Mouse (Mus musculus) adrenal gland, postnatal 25 days (tissue): ENCODE results near the gene Olfr218. TPM values are rescaled to one million over a fixed set of nuclear protein-coding genes. Genes with fewer than 3 reads are reported as not detected.
"Not testable (repeated sequence)": the region's sequence is repeated elsewhere in the genome, so short reads cannot be mapped to it uniquely, and the experiment has no call there.

ENCODE experiments used
- DNase-seq: peaks from one replicate; pipeline ENCODE4 v3.0.0; 2021; ENCODE audit warnings: mixed read lengths
- long read RNA-seq: library from polyadenylated mRNA; stranded (forward); transcript quantifications from one replicate; pipeline ENCODE4 v2.0.0, GENCODE M21; 2021
- total RNA-seq: library from RNA; stranded (reverse); gene quantifications from 2 replicates; pipeline ENCODE4 v1.2.3, GENCODE M21; 2021

Olfr218 gene
- total RNA-seq, result not detected in 2 replicates
- long read RNA-seq, result 0 reads

- no peak for DNase-seq
These were observed at the start of gene Olfr218 for GRCm38 (mm10) chr1:173197508-173197907. Olfr218 (plus strand) TSS chr1:173197808.

DNA sequence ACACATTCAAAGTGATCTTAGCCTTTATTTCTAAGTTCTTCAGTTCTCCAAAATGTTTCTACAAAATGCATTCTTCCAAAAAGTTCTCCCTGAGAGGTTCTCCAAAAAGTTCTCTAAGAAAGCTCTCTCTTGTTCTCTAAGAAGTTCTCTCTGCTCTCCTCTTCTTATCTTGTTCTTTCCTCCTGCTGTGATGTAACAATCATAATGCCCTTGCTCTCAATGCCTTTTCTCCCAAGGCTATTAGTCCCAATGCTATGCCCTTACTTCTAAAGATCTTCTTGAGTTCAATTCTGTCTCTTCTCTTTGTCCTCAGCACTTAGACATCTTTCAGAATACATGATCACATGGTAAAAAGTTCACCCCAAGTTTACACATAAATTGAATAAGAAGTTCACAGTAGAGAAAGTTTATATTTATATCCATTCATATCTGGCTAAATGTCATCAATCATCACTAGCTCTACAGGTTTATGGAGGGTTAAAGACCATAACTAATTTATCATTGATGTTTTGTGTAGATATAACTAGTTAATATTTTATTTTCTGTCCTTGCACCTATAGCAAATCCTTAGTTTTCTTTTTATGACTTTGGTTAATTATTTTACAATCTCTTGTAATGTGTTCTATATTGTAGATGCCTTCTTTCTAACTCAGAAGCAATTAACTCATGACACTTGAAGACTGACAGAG lies 23.3 kb upstream of the Olfr218 start:
- no peak for DNase-seq

GRCm38 (mm10) chr1:173190540-173190939 lies 7.1 kb upstream of the Olfr218 start, which contains the start of gene Olfr1406:
Olfr1406 (minus strand) TSS chr1:173190640.
- DNase-seq, result no peak

DNA sequence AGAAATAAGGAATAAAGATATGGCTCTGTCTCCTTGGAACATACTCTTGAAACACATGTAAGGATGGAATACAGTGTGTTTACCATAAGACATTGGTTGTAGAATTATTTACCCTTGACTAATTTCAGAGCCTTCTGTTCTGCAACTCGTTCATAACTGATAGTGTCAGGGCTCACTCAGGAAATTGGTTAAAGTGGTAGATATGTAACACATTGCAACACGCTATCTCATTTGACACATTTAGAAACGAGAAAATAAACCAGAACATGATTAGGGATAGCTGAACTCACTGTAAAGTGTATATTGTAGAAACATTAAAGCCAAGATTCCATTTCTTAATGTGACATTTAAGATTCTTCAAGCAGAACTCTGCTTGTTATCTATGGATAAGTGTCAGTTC lies 5.5 kb upstream of the Olfr218 start:
- DNase-seq, result no peak

GRCm38 (mm10) chr1:173196359-173196758 lies 1.2 kb upstream of the Olfr218 start:
- no peak for DNase-seq

- no peak for DNase-seq
These were observed 14.5 kb downstream of the Olfr218 start, which contains the start of gene Olfr1404 for GRCm38 (mm10) chr1:173212092-173212491. Olfr1404 (plus strand) TSS chr1:173212392.

DNA sequence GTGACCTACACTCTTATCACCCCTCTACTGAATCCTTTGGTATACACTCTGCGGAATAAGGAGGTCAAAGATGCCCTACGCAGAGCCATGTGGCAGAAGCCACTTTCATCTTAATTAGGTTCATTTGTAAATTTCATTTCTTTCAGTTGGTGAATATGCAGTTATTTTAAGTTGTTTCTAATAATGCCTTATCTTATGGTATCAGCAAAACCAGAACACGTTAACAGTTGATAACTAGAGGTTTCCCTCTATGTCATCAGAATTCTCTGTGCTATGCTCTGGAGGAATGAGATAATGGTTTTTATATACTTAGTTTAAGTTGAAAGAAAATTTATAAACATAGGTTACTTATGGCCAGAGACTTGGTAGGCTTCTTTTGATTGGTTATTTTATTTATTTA lies 18.9 kb downstream of the Olfr218 start:
- no peak for DNase-seq

- no peak for DNase-seq
These were observed 29.5 kb downstream of the Olfr218 start, which contains the start of gene Fcer1a for GRCm38 (mm10) chr1:173227081-173227480. Fcer1a (minus strand) TSS chr1:173227214.

GRCm38 (mm10) chr1:173237004-173237403 lies 39.4 kb downstream of the Olfr218 start:
- DNase-seq, result not testable (repeated sequence)

- DNase-seq, result no peak
These were observed 52.3 kb downstream of the Olfr218 start for GRCm38 (mm10) chr1:173249888-173250287.

Other genes with a start within 250 kb of the Olfr218 start
- gene Olfr16, start 247.4 kb upstream of the Olfr218 start, total RNA-seq, result not detected in 2 replicates
- gene Olfr1408, start 60.4 kb upstream of the Olfr218 start, total RNA-seq, result not detected in 2 replicates
- not detected in 2 replicates for gene Olfr1406, start 7.2 kb upstream of the Olfr218 start, total RNA-seq
- gene Olfr1404, start 14.6 kb downstream of the Olfr218 start, total RNA-seq, result not detected in 2 replicates
- gene Fcer1a, start 29.4 kb downstream of the Olfr218 start, total RNA-seq, result not detected in 2 replicates
- gene Olfr418, start 68.2 kb downstream of the Olfr218 start, total RNA-seq, result not detected in 2 replicates
- gene Mptx2, start 80.0 kb downstream of the Olfr218 start, total RNA-seq, result not detected in 2 replicates
- 0.82 and 2.4 TPM in 2 replicates for gene Ackr1, start 135.9 kb downstream of the Olfr218 start, total RNA-seq
- 0.97 TPM in 1 of 2 replicates, not detected in the other for gene Aim2, start 153.1 kb downstream of the Olfr218 start, total RNA-seq
- 2.7 and 3.5 TPM in 2 replicates for gene Cadm3, start 169.9 kb downstream of the Olfr218 start, total RNA-seq